Mouse (Mus musculus): ENCODE measurements around the gene Tln1. TPM values are rescaled to one million over a fixed set of nuclear protein-coding genes. Genes with fewer than 3 reads are reported as not detected.
"Not testable (repeated sequence)": the region's sequence is repeated elsewhere in the genome, so short reads cannot be mapped to it uniquely, and the experiment has no call there.

Gene Tln1
- total RNA-seq, 1 experiment from 2014 or later: 201 TPM

- DNase-seq: no peak
Observed at GRCm38 (mm10) chr4:43504269-43504668, 58.2 kb downstream of the Tln1 start.

GRCm38 (mm10) chr4:43503506-43503905, 59.0 kb downstream of the Tln1 start:
- no peak for DNase-seq

GRCm38 (mm10) chr4:43503041-43503440, 59.5 kb downstream of the Tln1 start:
- DNase-seq: no peak

- DNase-seq: peak; percentile 93
Observed at GRCm38 (mm10) chr4:43499407-43500333, 62.8 kb downstream of the Tln1 start, which contains the start of gene Arhgef39. Arhgef39 (minus strand) TSS chr4:43499695.

- DNase-seq: no peak
Observed at GRCm38 (mm10) chr4:43498983-43499382, 63.5 kb downstream of the Tln1 start.

DNA sequence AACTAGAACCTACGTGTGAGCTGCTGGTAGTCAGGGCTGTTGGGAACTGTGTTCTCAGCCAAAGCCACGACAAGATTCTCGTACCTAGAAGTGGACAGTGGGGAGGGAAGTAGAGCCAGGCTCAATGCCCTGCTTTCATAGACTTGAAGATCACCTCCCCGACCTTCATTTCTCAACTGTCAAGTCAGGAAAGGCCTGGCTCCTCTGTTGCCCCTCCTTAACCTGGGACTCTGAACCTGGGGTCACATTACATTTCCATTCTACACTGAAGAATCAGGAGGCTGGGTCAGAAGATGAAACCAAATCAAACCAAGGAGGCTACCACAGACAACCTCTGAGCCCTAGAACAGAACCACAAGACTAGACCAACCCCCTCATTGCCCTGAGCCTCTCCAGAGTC, 64.5 kb downstream of the Tln1 start:
- no peak for DNase-seq

GRCm38 (mm10) chr4:43497405-43497804, 65.1 kb downstream of the Tln1 start:
- no peak for DNase-seq

DNA sequence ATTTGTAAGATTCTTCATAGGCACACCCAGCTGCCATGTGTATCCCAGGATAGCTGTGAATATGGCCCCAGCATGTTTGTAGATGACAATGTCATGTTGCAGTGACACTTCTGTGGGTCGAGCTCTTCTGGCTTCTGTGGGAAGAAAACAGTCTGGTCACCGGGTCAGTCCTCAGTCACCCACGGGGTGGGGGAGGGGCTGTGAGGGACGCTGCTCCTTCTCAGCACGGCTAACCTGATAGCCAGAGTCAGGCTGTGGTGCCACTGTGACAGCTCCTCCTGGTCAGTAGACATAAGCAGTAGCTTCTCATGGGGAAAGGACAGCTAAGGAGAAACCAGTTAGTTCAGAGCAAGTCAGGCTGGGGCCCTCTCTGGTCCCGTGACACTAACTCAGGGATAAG, 65.9 kb downstream of the Tln1 start:
- DNase-seq: no peak

DNA sequence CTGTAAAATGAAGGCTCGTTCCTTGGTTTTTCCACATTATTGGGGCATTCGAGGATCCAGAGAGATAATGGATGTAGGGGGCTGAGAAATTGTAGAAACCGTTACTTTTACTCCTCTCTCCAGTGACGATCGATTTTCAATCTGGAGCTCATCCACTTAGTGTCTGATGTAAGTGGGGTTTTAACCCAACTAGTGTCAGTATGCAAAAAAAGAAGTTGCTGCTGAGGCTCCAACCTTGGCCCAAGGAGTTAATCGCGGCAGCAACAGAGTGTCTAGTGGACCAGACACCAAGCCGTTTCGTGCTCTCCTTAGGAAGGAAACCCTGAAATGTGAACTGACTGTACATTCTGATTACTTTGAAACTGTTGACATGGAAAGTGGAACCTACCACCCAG, 68.6 kb downstream of the Tln1 start:
- DNase-seq: no peak

GRCm38 (mm10) chr4:43493186-43493845, 69.2 kb downstream of the Tln1 start:
- peak; percentile 98 for DNase-seq

- DNase-seq: peak; percentile 93
Observed at GRCm38 (mm10) chr4:43492821-43493185, 69.7 kb downstream of the Tln1 start, which contains the start of gene Ccdc107. Ccdc107 (plus strand) TSS chr4:43492900.

GRCm38 (mm10) chr4:43492101-43492820, 70.2 kb downstream of the Tln1 start:
- DNase-seq: no peak

DNA sequence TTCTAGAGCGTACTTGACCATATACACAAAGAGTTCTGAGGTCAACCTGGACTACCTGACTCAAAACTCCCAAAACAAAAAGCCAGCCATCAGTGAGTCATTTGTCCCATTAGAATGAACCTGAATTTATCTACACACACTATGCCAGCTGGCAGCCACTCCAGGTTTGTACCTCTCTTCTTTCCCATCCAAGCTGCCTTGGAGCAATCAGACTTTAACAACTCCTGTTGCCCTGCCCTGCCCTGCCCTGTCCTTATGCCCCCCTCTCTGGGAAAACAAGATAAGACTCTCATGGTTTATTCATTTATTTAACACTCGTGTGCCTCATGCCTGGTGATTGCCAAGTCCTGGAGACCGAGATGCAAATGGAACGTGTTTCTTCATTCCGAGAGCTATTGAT, 71.7 kb downstream of the Tln1 start:
- DNase-seq: no peak

- DNase-seq: no peak
Observed at GRCm38 (mm10) chr4:43489611-43490010, 72.9 kb downstream of the Tln1 start.

- DNase-seq: not testable (repeated sequence)
Observed at GRCm38 (mm10) chr4:43485666-43486065, 76.8 kb downstream of the Tln1 start.

DNA sequence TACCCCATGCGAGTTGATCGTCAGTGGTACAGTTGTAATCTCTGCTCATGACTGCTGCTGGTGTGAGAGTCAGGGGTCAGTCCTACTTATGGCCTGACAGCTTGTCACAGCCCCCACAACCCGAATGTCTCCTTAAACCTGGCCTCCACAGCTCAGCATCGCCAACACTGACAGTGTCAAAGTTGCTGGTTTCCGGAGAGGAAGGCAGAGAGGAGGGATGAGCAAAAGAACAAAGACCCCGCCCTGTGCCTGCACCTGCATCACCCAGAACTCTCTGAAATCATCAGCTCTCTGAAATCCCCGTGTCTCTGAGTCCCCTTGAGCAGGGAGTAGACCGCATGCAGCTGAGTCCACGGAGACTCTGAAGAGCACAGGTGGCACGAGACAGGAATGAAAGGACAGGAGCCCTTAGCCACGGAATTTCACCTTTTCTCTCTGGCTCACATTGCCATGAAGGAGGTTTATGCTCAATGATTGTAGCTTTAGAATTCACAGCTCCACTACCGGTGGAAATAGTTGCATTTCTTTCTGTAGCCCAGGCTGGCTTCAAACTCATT, 78.9 kb downstream of the Tln1 start, which contains the start of gene Sit1:
TSS of gene Sit1 (minus strand) at position 200 of the 557 bp plus-strand sequence.
- DNase-seq: no peak

DNA sequence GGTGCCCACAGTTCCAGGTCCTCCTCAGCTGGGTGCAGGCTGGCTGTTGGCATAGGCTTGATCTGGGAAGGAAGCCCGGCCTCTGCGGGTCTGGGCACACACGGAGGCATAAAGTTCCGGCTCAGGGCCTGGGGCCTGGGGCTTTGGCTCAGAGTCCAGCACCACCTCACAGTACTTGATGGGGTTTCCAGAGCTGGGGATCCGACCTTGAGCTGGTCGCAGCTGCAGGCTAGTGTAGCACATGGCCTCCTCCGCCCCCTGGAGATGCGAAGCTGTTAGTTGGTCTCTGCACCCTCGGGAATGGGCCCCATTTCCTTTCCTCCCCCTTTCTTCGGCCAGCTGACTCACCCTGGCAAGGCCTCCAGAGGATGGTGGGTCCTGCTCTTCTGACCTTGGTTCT, 79.9 kb downstream of the Tln1 start:
- peak; percentile 65 for DNase-seq

GRCm38 (mm10) chr4:43481894-43482456, 80.5 kb downstream of the Tln1 start:
- DNase-seq: no peak

All from adrenal gland, postnatal 14 days (tissue).